Mouse (Mus musculus) CD4-positive, CD25-positive, alpha-beta regulatory T cell, adult 4 months (primary cell): ENCODE data around the gene Pcdh15. TPM values are rescaled to one million over a fixed set of nuclear protein-coding genes. Genes with fewer than 3 reads are reported as not detected.

ENCODE experiments used
- ATAC-seq: one replicate; pipeline ENCODE4 v1.8.0; 2017
- polyA plus RNA-seq, 2 experiments: library from polyadenylated mRNA; unstranded; fragments of 100-300 nt; shearing (Covaris generic); gene quantifications; one replicate each; pipeline ENCODE4 v1.2.1; 2017

Gene Pcdh15
- polyA plus RNA-seq, 2 experiments from 2014 or later = 0.46 TPM; not detected in 1

GRCm38 (mm10) chr10:73379001-73379400, 279.9 kb downstream of the Pcdh15 start:
- no peak for ATAC-seq

- no peak for ATAC-seq
Observed at GRCm38 (mm10) chr10:73384003-73384402, 284.9 kb downstream of the Pcdh15 start.

GRCm38 (mm10) chr10:73400426-73400825, 301.3 kb downstream of the Pcdh15 start:
- ATAC-seq = no peak

GRCm38 (mm10) chr10:73425408-73425807, 326.3 kb downstream of the Pcdh15 start:
- no peak for ATAC-seq

GRCm38 (mm10) chr10:73431345-73431744, 332.2 kb downstream of the Pcdh15 start:
- no peak for ATAC-seq

- no peak for ATAC-seq
Observed at GRCm38 (mm10) chr10:73484082-73484481, 384.9 kb downstream of the Pcdh15 start.

- ATAC-seq = no peak
Observed at GRCm38 (mm10) chr10:73491654-73492053, 392.5 kb downstream of the Pcdh15 start.

- ATAC-seq = no peak
Observed at GRCm38 (mm10) chr10:73514846-73515245, 415.7 kb downstream of the Pcdh15 start.

- no peak for ATAC-seq
Observed at GRCm38 (mm10) chr10:73515742-73516141, 416.6 kb downstream of the Pcdh15 start.

- ATAC-seq = no peak
Observed at GRCm38 (mm10) chr10:73519438-73519837, 420.3 kb downstream of the Pcdh15 start.

GRCm38 (mm10) chr10:73552831-73553230, 453.7 kb downstream of the Pcdh15 start:
- no peak for ATAC-seq

GRCm38 (mm10) chr10:73564216-73564615, 465.1 kb downstream of the Pcdh15 start:
- ATAC-seq = no peak

- no peak for ATAC-seq
Observed at GRCm38 (mm10) chr10:73574711-73575297, 475.7 kb downstream of the Pcdh15 start.

- no peak for ATAC-seq
Observed at GRCm38 (mm10) chr10:73667501-73667900, 568.4 kb downstream of the Pcdh15 start.

GRCm38 (mm10) chr10:73700519-73701286, 601.6 kb downstream of the Pcdh15 start:
- ATAC-seq = no peak

GRCm38 (mm10) chr10:73725566-73726240, 626.6 kb downstream of the Pcdh15 start:
- no peak for ATAC-seq

- no peak for ATAC-seq
Observed at GRCm38 (mm10) chr10:73733246-73733645, 634.1 kb downstream of the Pcdh15 start.

- ATAC-seq = no peak
Observed at GRCm38 (mm10) chr10:73749021-73749420, 649.9 kb downstream of the Pcdh15 start.

GRCm38 (mm10) chr10:73753876-73754275, 654.7 kb downstream of the Pcdh15 start:
- ATAC-seq = no peak

- no peak for ATAC-seq
Observed at GRCm38 (mm10) chr10:73782945-73783344, 683.8 kb downstream of the Pcdh15 start.

GRCm38 (mm10) chr10:73788163-73788562, 689.0 kb downstream of the Pcdh15 start:
- ATAC-seq = no peak

GRCm38 (mm10) chr10:73805069-73805468, 705.9 kb downstream of the Pcdh15 start:
- no peak for ATAC-seq

GRCm38 (mm10) chr10:73812311-73812710, 713.2 kb downstream of the Pcdh15 start:
- ATAC-seq = no peak
